Mouse (Mus musculus): ENCODE data around the gene Tmc2.

Gene Tmc2

GRCm38 (mm10) chr2:130295331-130296133, 100.5 kb downstream of the Tmc2 start:
- peak in 1 of 2 experiments; percentile 27 for DNase-seq (ENCODE audit: low spot score in 2 of 2)

DNA sequence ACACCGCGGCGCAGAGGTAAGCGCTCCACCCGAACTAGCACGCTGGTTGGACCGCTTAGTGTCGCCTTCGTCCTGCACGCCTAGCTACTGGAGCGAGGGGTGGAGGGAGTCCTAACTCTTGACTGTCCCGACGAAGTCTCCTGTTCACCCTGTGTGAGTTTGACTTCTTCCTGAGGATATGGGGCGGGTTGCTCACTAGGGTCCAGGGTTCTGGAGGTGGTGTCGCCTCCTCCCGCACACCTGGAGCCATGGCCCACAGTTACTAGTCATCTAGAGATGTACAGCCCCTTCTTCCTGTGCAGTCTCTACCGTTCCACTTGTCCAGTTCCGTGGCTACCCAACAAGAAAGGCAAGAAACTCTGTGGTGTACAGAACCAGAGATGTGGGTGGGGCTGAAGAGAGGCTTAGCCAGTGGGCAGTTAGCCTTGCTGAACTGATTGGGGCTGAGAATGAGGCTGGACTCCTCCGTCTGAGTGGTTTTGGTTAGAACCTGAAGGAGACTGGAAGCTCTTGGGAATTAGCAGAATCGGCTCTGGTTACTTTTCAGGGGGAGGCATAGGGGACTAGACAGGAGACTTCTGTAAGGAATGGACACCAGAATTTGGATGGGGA, 101.2 kb downstream of the Tmc2 start:
- no peak for DNase-seq (ENCODE audit: low spot score in 2 of 2)

- no peak for DNase-seq (ENCODE audit: low spot score in 2 of 2)
These were observed 102.6 kb downstream of the Tmc2 start for GRCm38 (mm10) chr2:130297580-130297979.

GRCm38 (mm10) chr2:130303014-130303413, 108.0 kb downstream of the Tmc2 start:
- DNase-seq (ENCODE audit: low spot score in 2 of 2), result no peak

All from urinary bladder, postnatal 36 days (tissue).